Mouse (Mus musculus): Measurements from ENCODE around the gene A4galt.
"Not testable (repeated sequence)": the region's sequence is repeated elsewhere in the genome, so short reads cannot be mapped to it uniquely, and the experiment has no call there.

The A4galt gene

DNA sequence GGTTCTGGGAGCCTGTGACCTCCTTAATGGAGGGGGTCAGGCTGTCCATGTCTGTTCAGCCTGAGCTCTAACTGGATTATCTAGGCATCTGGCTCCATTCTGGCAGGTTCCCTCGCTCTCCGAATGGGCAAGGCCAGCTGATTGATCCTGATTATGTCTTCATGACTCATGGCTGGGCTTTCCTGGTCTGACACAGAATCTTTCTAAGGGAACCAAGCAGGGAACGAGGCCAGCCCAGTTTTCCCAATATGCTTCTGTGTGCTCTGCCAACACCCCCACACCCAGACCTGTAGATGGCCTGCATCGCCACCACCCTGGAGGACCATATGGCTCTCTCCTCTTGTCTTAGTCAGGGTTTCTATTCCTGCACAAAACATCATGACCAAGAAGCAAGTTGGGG is 25.9 kb upstream of the A4galt start:
- peaks cover 9% of the 10 kb centered on the region; the same call in 1 of the 2 replicates for H3K9me3 ChIP-seq (ENCODE audit: low read length)
- H3K4me3 ChIP-seq (replicated peaks; ENCODE audit: low read length): no peak overlapping the region
- peaks cover 53% of the 10 kb centered on the region for H3K4me1 ChIP-seq (replicated peaks; ENCODE audit: low read depth, low read length)
- H3K27me3 ChIP-seq (ENCODE audit: insufficient read depth, low read length): no peaks in the 10 kb centered on the region
- no peaks in the 10 kb centered on the region for H3K36me3 ChIP-seq (ENCODE audit: insufficient read depth, low read length)
- TF ChIP-seq POU5F1 (IDR thresholded peaks at IDR 0.05; ENCODE audit: borderline replicate concordance, low read length) (no peak), NANOG (IDR thresholded peaks at IDR 0.05; ENCODE audit: borderline replicate concordance, low read length) (no peak), CTCF (conservative IDR thresholded peaks at IDR 0.05; ENCODE audit: low read length) (no peak)

DNA sequence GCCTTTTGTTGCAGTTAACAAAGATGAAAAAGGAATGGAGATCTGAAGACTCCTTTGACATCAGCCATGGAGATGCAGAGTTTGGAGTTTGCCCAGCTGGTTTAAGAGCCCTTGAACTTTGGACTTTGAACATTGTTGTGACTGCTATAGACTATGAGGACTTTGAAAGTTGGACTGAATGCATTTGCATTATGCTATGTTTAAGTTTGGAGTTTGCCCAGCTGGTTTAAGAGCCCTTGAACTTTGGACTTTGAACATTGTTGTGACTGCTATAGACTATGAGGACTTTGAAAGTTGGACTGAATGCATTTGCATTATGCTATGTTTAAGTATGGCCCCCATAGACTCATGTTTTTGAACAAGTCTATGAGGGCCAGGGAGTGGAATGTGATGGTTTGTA is 22.7 kb upstream of the A4galt start:
- H3K4me1 ChIP-seq (replicated peaks; ENCODE audit: low read depth, low read length): peaks cover 43% of the 10 kb centered on the region
- not testable (repeated sequence) for H3K4me3 ChIP-seq (replicated peaks; ENCODE audit: low read length); H3K9me3 ChIP-seq (ENCODE audit: low read length); H3K27me3 ChIP-seq (ENCODE audit: insufficient read depth, low read length); H3K36me3 ChIP-seq (ENCODE audit: insufficient read depth, low read length)

DNA sequence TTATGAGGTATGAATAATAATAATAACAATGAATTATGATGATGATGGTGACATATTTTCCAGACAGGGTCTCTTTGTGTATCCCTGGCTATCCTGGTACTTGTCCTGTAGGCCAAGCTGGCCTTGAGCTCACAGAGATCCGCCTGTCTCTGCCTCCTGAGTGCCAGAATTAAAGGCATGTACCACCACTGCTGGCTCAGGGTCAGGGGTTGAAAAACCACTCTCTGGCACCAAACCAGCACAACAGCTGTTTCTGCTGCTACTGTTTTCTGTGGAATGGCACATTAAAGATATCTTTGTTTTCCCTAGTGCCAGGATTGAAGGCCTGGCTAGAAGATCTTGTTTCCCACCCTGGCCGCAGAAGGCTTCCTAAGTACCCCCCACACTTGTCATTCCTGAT is 21.4 kb upstream of the A4galt start:
- Histone ChIP-seq H3K36me3 (ENCODE audit: insufficient read depth, low read length) (no peaks in the 10 kb centered on the region), H3K4me1 (replicated peaks; ENCODE audit: low read depth, low read length) (peaks cover 31% of the 10 kb centered on the region), H3K27me3 (ENCODE audit: insufficient read depth, low read length) (no peaks in the 10 kb centered on the region), H3K9me3 (ENCODE audit: low read length) (peaks cover 15% of the 10 kb centered on the region), H3K4me3 (replicated peaks; ENCODE audit: low read length) (no peak overlapping the region)
- TF ChIP-seq CTCF (conservative IDR thresholded peaks at IDR 0.05; ENCODE audit: low read length) (no peak), POU5F1 (IDR thresholded peaks at IDR 0.05; ENCODE audit: borderline replicate concordance, low read length) (no peak), NANOG (IDR thresholded peaks at IDR 0.05; ENCODE audit: borderline replicate concordance, low read length) (no peak)

DNA sequence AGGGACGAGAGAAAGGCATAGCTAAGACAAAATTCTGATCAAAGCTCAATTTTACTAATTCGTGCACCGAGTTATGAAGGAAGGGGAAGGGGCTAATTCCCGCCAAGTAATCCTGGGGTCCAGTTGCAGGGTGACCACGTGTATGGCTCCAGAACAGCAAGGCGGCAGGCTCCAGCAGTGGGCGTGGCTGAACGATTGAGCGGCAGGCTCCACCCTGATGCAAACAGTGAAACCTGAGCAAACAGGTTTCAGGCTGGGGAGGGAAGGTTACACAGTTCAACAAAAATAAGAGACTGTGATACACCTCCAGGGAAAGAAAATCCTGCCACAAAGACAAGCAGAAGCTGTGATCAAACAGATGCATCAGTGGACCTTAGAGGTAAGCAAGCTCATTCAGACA is 19.6 kb upstream of the A4galt start:
- H3K27me3 ChIP-seq (ENCODE audit: insufficient read depth, low read length); H3K36me3 ChIP-seq (ENCODE audit: insufficient read depth, low read length): not testable (repeated sequence)
- peaks cover 20% of the 10 kb centered on the region for H3K9me3 ChIP-seq (ENCODE audit: low read length)
- peaks cover 29% of the 10 kb centered on the region for H3K4me1 ChIP-seq (replicated peaks; ENCODE audit: low read depth, low read length)
- H3K4me3 ChIP-seq (replicated peaks; ENCODE audit: low read length): peak overlapping the region; percentile 73

DNA sequence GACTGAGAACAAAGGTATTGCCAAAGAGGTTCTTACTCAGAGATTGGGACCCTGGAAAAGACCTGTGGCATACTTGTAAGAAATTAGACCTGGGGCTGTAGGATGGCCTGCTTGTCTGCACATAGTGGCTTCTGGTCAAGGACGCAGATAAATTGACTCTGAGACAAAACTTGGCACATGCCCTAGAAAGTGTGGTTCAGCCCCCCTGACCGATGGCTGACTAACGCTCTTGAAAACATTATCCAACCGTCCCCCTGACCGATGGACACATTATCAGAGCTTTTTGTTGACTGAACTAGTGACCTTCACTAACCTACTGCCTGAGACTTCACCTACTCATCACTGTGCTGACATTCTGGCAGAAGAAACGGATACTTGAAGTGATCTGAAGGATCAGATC is 18.4 kb upstream of the A4galt start:
- H3K4me3 ChIP-seq (replicated peaks; ENCODE audit: low read length); H3K36me3 ChIP-seq (ENCODE audit: insufficient read depth, low read length); H3K27me3 ChIP-seq (ENCODE audit: insufficient read depth, low read length): not testable (repeated sequence)
- H3K4me1 ChIP-seq (replicated peaks; ENCODE audit: low read depth, low read length): peaks cover 41% of the 10 kb centered on the region
- H3K9me3 ChIP-seq (ENCODE audit: low read length): peaks cover 19% of the 10 kb centered on the region

DNA sequence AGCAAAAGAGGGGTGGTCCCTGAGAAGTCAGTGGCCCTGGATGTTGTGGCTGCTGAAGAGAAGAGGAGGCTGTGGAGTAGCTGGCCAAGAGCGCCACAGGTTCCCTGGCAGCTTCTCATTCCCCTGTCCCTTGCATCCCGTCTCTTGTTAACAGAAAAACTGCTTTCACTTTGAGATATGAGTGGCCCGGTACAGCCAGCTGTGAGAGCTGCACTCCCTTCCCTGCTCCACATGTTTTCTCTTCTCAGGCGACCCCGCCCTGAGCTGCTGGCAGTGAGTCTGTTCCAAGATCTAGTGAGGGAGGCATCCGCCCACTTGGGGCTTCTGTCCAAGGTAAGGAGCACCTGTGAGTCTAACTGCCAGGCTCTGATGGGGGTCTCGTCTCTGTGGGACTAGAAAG is 16.9 kb upstream of the A4galt start:
- Histone ChIP-seq H3K9me3 (ENCODE audit: low read length) (peaks cover 19% of the 10 kb centered on the region), H3K4me1 (replicated peaks; ENCODE audit: low read depth, low read length) (peaks cover 53% of the 10 kb centered on the region)
- H3K27me3 ChIP-seq (ENCODE audit: insufficient read depth, low read length); H3K36me3 ChIP-seq (ENCODE audit: insufficient read depth, low read length); H3K4me3 ChIP-seq (replicated peaks; ENCODE audit: low read length): not testable (repeated sequence)

DNA sequence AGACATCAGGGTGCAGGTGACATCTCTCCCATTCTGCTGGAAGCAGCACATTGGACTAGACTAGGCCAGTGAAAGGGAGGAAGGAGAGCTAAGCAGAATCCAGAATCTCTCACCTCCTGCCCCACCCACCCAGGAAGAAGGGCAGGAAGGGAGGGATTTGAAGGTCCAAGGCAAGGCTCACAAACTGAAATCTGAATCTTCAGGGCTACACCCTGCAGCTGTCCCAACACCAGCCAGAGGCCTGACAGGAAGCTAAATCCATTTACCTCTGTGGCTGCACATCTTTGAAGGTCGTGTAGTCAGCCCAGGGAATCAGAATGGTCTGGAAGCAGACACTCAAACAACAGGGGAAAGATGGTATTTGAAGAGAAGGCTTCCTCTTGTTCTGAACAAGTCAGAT is 13.7 kb upstream of the A4galt start:
- H3K27me3 ChIP-seq (ENCODE audit: insufficient read depth, low read length): no peaks in the 10 kb centered on the region

DNA sequence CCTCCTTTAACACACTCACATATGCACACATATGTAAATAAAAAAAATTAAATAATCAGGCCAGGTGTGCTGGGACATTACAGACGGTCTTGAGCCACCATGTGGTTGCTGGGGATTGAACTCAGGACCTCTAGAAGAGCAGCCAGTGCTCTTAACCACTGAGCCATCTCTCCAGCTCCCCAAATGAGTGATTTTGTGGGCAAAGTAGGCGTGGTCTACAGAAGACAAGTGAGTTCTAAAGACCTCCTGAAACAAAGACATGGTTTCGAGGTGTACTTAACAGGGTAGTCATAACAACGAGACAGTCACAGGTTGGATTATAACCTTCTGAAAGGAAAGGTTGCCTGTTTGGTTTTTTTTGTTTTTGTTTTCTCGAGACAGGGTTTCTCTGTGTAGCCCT is 11.8 kb upstream of the A4galt start:
- TF ChIP-seq POU5F1 (IDR thresholded peaks at IDR 0.05; ENCODE audit: borderline replicate concordance, low read length) (no peak), NANOG (IDR thresholded peaks at IDR 0.05; ENCODE audit: borderline replicate concordance, low read length) (no peak), CTCF (conservative IDR thresholded peaks at IDR 0.05; ENCODE audit: low read length) (no peak)
- Histone ChIP-seq H3K27me3 (ENCODE audit: insufficient read depth, low read length) (no peaks in the 10 kb centered on the region), H3K4me1 (replicated peaks; ENCODE audit: low read depth, low read length) (peaks cover 30% of the 10 kb centered on the region), H3K36me3 (ENCODE audit: insufficient read depth, low read length) (no peaks in the 10 kb centered on the region), H3K9me3 (ENCODE audit: low read length) (peaks cover 17% of the 10 kb centered on the region), H3K4me3 (replicated peaks; ENCODE audit: low read length) (no peak overlapping the region)

More for the DNA sequence above, 13.7 kb upstream of the A4galt start:
- H3K4me1 ChIP-seq (replicated peaks; ENCODE audit: low read depth, low read length): peaks cover 33% of the 10 kb centered on the region
- H3K9me3 ChIP-seq (ENCODE audit: low read length): peaks cover 19% of the 10 kb centered on the region
- no peak for TF ChIP-seq POU5F1 (IDR thresholded peaks at IDR 0.05; ENCODE audit: borderline replicate concordance, low read length)
- TF ChIP-seq NANOG (IDR thresholded peaks at IDR 0.05; ENCODE audit: borderline replicate concordance, low read length): no peak
- TF ChIP-seq CTCF (conservative IDR thresholded peaks at IDR 0.05; ENCODE audit: low read length): no peak
- H3K36me3 ChIP-seq (ENCODE audit: insufficient read depth, low read length): no peaks in the 10 kb centered on the region
- peak overlapping the region; percentile 2; the same call in 1 of the 2 replicates for H3K4me3 ChIP-seq (replicated peaks; ENCODE audit: low read length)

DNA sequence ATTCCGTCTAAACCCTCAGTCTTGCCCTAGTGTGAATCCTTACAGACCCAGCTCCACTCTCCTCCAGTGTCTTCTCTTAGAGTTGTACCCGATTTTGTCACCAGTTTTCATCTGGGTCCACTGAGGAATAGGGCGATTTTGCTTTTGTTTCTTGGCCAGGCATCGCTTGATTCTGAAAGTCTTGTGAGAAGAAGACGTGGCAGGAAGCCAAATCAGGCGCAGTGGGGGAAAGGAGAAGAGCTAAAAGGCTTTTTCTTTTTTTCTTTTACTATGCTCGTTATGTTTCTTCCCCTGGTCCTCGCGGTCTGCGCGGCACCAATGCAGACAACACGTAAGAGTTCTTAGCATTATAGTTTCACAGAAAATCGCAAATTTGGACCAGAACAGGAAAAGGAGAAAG is 6.3 kb upstream of the A4galt start:
- peaks cover 5% of the 10 kb centered on the region; the same call in 1 of the 2 replicates for H3K9me3 ChIP-seq (ENCODE audit: low read length)
- TF ChIP-seq POU5F1 (IDR thresholded peaks at IDR 0.05; ENCODE audit: borderline replicate concordance, low read length): no peak
- TF ChIP-seq NANOG (IDR thresholded peaks at IDR 0.05; ENCODE audit: borderline replicate concordance, low read length): no peak
- TF ChIP-seq CTCF (conservative IDR thresholded peaks at IDR 0.05; ENCODE audit: low read length): no peak
- H3K27me3 ChIP-seq (ENCODE audit: insufficient read depth, low read length): no peaks in the 10 kb centered on the region
- no peak overlapping the region for H3K4me3 ChIP-seq (replicated peaks; ENCODE audit: low read length)
- peaks cover 35% of the 10 kb centered on the region for H3K4me1 ChIP-seq (replicated peaks; ENCODE audit: low read depth, low read length)
- no peaks in the 10 kb centered on the region for H3K36me3 ChIP-seq (ENCODE audit: insufficient read depth, low read length)

DNA sequence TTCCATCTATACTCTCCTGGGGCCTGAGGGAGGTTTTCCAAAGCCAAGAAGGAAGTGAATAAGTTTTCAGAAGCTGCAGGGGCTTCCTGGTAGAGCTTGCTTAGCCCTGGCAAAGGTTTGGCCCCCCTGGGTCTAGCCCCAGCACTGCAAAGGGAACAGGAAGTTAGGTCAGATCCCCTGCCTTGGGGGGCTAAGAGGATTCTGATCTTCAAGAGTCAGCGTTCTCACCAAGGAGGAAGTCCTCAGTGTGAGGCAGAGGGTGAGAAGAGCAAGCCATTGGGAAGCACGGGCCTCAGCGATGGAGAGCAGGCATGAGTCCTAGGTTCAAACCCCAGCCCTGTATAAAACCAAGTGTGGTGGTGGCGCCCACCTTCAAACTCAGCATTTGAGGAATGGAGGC is 4.9 kb upstream of the A4galt start:
- TF ChIP-seq CTCF (conservative IDR thresholded peaks at IDR 0.05; ENCODE audit: low read length): no peak
- TF ChIP-seq NANOG (IDR thresholded peaks at IDR 0.05; ENCODE audit: borderline replicate concordance, low read length): no peak
- no peak for TF ChIP-seq POU5F1 (IDR thresholded peaks at IDR 0.05; ENCODE audit: borderline replicate concordance, low read length)
- no peaks in the 10 kb centered on the region for H3K36me3 ChIP-seq (ENCODE audit: insufficient read depth, low read length)
- no peaks in the 10 kb centered on the region for H3K27me3 ChIP-seq (ENCODE audit: insufficient read depth, low read length)
- H3K4me1 ChIP-seq (replicated peaks; ENCODE audit: low read depth, low read length): peaks cover 46% of the 10 kb centered on the region
- H3K9me3 ChIP-seq (ENCODE audit: low read length): peaks cover 5% of the 10 kb centered on the region; the same call in 1 of the 2 replicates
- no peak overlapping the region for H3K4me3 ChIP-seq (replicated peaks; ENCODE audit: low read length)

All from E14TG2a.4 (cell line).